Mouse (Mus musculus) testis, postnatal 10 days (tissue): Measurements from ENCODE around the gene Mmp14.

Experiments used
- DNase-seq: peaks from one replicate; pipeline ENCODE4 v3.0.0; 2021; ENCODE audit warnings: low spot score

Gene Mmp14

GRCm38 (mm10) chr14:54413877-54414700, 17.3 kb upstream of the Mmp14 start:
- peak; percentile 64 for DNase-seq

- no peak for DNase-seq
These were observed 16.0 kb upstream of the Mmp14 start for GRCm38 (mm10) chr14:54415241-54416020.

- DNase-seq: no peak
These were observed 15.1 kb upstream of the Mmp14 start for GRCm38 (mm10) chr14:54416229-54416775.

GRCm38 (mm10) chr14:54416830-54417229, 14.6 kb upstream of the Mmp14 start:
- DNase-seq: no peak

- DNase-seq: peak; percentile 59
These were observed 13.8 kb upstream of the Mmp14 start, which contains the start of gene Slc7a7 for GRCm38 (mm10) chr14:54417623-54418081. Gene Slc7a7 (minus strand): TSS chr14:54417780.

- no peak for DNase-seq
These were observed 10.4 kb upstream of the Mmp14 start for GRCm38 (mm10) chr14:54421014-54421413.

- DNase-seq: no peak
These were observed 8.0 kb upstream of the Mmp14 start for GRCm38 (mm10) chr14:54423406-54423805.

GRCm38 (mm10) chr14:54424634-54425033, 6.8 kb upstream of the Mmp14 start:
- no peak for DNase-seq

GRCm38 (mm10) chr14:54425540-54425939, 5.9 kb upstream of the Mmp14 start:
- DNase-seq: no peak

- no peak for DNase-seq
These were observed 5.3 kb upstream of the Mmp14 start for GRCm38 (mm10) chr14:54426003-54426688.

- peak; percentile 94 for DNase-seq
These were observed 4.6 kb upstream of the Mmp14 start, which contains the start of gene Mrpl52 for GRCm38 (mm10) chr14:54426689-54427398. Gene Mrpl52 (plus strand): TSS chr14:54426909.

GRCm38 (mm10) chr14:54427696-54428095, 3.7 kb upstream of the Mmp14 start:
- DNase-seq: no peak

GRCm38 (mm10) chr14:54428421-54428820, 3.0 kb upstream of the Mmp14 start:
- peak; percentile 40 for DNase-seq

- peak; percentile 54 for DNase-seq
These were observed 1.9 kb upstream of the Mmp14 start for GRCm38 (mm10) chr14:54429332-54430093.

GRCm38 (mm10) chr14:54430406-54431145, 836 bp upstream of the Mmp14 start:
- DNase-seq: peak; percentile 57

GRCm38 (mm10) chr14:54432078-54432836, 845 bp downstream of the Mmp14 start:
- peak; percentile 75 for DNase-seq

- DNase-seq: no peak
These were observed 1.7 kb downstream of the Mmp14 start for GRCm38 (mm10) chr14:54432837-54433830.
